Mouse (Mus musculus) midbrain, embryonic 10.5 days (tissue): ENCODE measurements around the gene Klhdc4. TPM values are rescaled to one million over a fixed set of nuclear protein-coding genes. Genes with fewer than 3 reads are reported as not detected.

ENCODE experiments used
- DNase-seq: peaks from one replicate; pipeline ENCODE4 v3.0.0-alpha.2; 2017; ENCODE audit warnings: low spot score
- H3K27ac ChIP-seq: fragments of 300-500 bp; sonication (generic); replicated peaks from 2 replicates; pipeline ENCODE4 v1.5.1; 2016; ENCODE audit warnings: mild to moderate bottlenecking
- H3K27me3 ChIP-seq: fragments of 300-500 bp; sonication (generic); 2 replicates; pipeline ENCODE4 v1.6.1; 2016; ENCODE audit warnings: low read depth, mild to moderate bottlenecking; ENCODE audit not compliant: poor library complexity, severe bottlenecking
- H3K36me3 ChIP-seq: fragments of 300-500 bp; sonication (generic); 2 replicates; pipeline ENCODE4 v1.6.1; 2016; ENCODE audit warnings: mild to moderate bottlenecking, moderate library complexity
- H3K4me1 ChIP-seq: fragments of 300-500 bp; sonication (generic); 2 replicates; pipeline ENCODE4 v1.6.1; 2016
- H3K4me3 ChIP-seq: fragments of 300-500 bp; sonication (generic); 2 replicates; pipeline ENCODE4 v1.5.1; 2016; ENCODE audit warnings: mild to moderate bottlenecking, moderate library complexity
- H3K9me3 ChIP-seq: fragments of 300-500 bp; sonication (generic); replicated peaks from 2 replicates; pipeline ENCODE4 v1.6.1; 2016; ENCODE audit warnings: mild to moderate bottlenecking
- WGBS: fragments of 180-500 bp; shearing (Covaris S2); methylation state at CpG from one replicate; pipeline ENCODE4 v1.1.7; 2016; 5-methylcytosine and 5-hydroxymethylcytosine counted together
- polyA plus RNA-seq: library from polyadenylated mRNA; unstranded; fragments of >200 nt; fragmentation: Nextera tagmentation; extraction: Ambion mirVana; gene quantifications from 2 replicates; pipeline ENCODE4 v1.2.1, GENCODE M21; 2016

Klhdc4 gene
- polyA plus RNA-seq, 1 experiment from 2014 or later: 64.1 TPM

GRCm38 (mm10) chr8:121847261-121847822, 18.0 kb upstream of the Klhdc4 start:
- no peak overlapping the region for H3K4me3 ChIP-seq
- H3K36me3 ChIP-seq: peaks cover 36% of the 10 kb centered on the region
- no peak overlapping the region for H3K27ac ChIP-seq
- peaks cover 22% of the 10 kb centered on the region for H3K4me1 ChIP-seq
- peaks cover 10% of the 10 kb centered on the region; the same call in 1 of the 2 replicates for H3K27me3 ChIP-seq
- no peaks in the 10 kb centered on the region for H3K9me3 ChIP-seq
- 69% methylated on average over 10 of the region's 10 CpGs for WGBS
- no peak for DNase-seq

- 0 out of 2 replicates have a peak, but pooled peaks cover 6% of the 10 kb centered on the region for H3K27me3 ChIP-seq
- no peak for DNase-seq
- no peak overlapping the region for H3K4me3 ChIP-seq
- H3K27ac ChIP-seq: no peak overlapping the region
- H3K9me3 ChIP-seq: no peaks in the 10 kb centered on the region
- peaks cover 41% of the 10 kb centered on the region for H3K36me3 ChIP-seq
- peaks cover 17% of the 10 kb centered on the region for H3K4me1 ChIP-seq
These were observed 17.4 kb upstream of the Klhdc4 start for GRCm38 (mm10) chr8:121846815-121847214.

- Histone ChIP-seq H3K27me3 (0 out of 2 replicates have a peak, but pooled peaks cover 6% of the 10 kb centered on the region), H3K36me3 (peaks cover 49% of the 10 kb centered on the region), H3K9me3 (no peaks in the 10 kb centered on the region), H3K27ac (no peak overlapping the region), H3K4me3 (no peak overlapping the region), H3K4me1 (no peaks in the 10 kb centered on the region)
- no peak for DNase-seq
- WGBS: 67% methylated on average over 7 of the region's 7 CpGs
These were observed 15.4 kb upstream of the Klhdc4 start for GRCm38 (mm10) chr8:121844765-121845164.

- no peaks in the 10 kb centered on the region for H3K4me1 ChIP-seq
- WGBS: 75% methylated on average over 3 of the region's 3 CpGs
- H3K27me3 ChIP-seq: 0 out of 2 replicates have a peak, but pooled peaks cover under 1% of the 10 kb centered on the region
- H3K4me3 ChIP-seq: no peak overlapping the region
- DNase-seq: no peak
- H3K9me3 ChIP-seq: no peaks in the 10 kb centered on the region
- H3K36me3 ChIP-seq: peaks cover 49% of the 10 kb centered on the region
- H3K27ac ChIP-seq: no peak overlapping the region
These were observed 13.9 kb upstream of the Klhdc4 start for GRCm38 (mm10) chr8:121843184-121843733.

GRCm38 (mm10) chr8:121842064-121842955, 12.9 kb upstream of the Klhdc4 start:
- Histone ChIP-seq H3K4me3 (no peak overlapping the region), H3K36me3 (peaks cover 49% of the 10 kb centered on the region), H3K27ac (no peak overlapping the region), H3K4me1 (no peaks in the 10 kb centered on the region), H3K27me3 (no peaks in the 10 kb centered on the region), H3K9me3 (no peaks in the 10 kb centered on the region)
- WGBS: 90% methylated on average over 8 of the region's 8 CpGs
- DNase-seq: no peak

- Histone ChIP-seq H3K27ac (0 out of 2 replicates have a peak overlapping the region, but pooled peaks have one; percentile 39), H3K4me1 (no peaks in the 10 kb centered on the region), H3K27me3 (no peaks in the 10 kb centered on the region), H3K36me3 (peaks cover 48% of the 10 kb centered on the region), H3K4me3 (0 out of 2 replicates have a peak overlapping the region, but pooled peaks have one; percentile 1), H3K9me3 (no peaks in the 10 kb centered on the region)
- 52% methylated on average over 8 of the region's 8 CpGs for WGBS
- DNase-seq: peak; percentile 51
These were observed 11.9 kb upstream of the Klhdc4 start for GRCm38 (mm10) chr8:121841242-121841641.

- peak; percentile 59 for DNase-seq
- Histone ChIP-seq H3K36me3 (peaks cover 6% of the 10 kb centered on the region), H3K27ac (peak overlapping the region; percentile 85), H3K4me3 (0 out of 2 replicates have a peak overlapping the region, but pooled peaks have one; percentile 33), H3K4me1 (peaks cover 21% of the 10 kb centered on the region), H3K27me3 (no peaks in the 10 kb centered on the region; the same call in 1 of the 2 replicates), H3K9me3 (no peaks in the 10 kb centered on the region)
- 17% methylated on average over 6 of the region's 6 CpGs for WGBS
These were observed 3.1 kb upstream of the Klhdc4 start for GRCm38 (mm10) chr8:121832503-121832902.

GRCm38 (mm10) chr8:121832061-121832460, 2.7 kb upstream of the Klhdc4 start:
- peak overlapping the region; percentile 85 for H3K27ac ChIP-seq
- DNase-seq: no peak

GRCm38 (mm10) chr8:121829777-121830362, 501 bp upstream of the Klhdc4 start:
- Histone ChIP-seq H3K27me3 (no peaks in the 10 kb centered on the region; the same call in 1 of the 2 replicates), H3K9me3 (no peaks in the 10 kb centered on the region), H3K4me1 (peaks cover 21% of the 10 kb centered on the region), H3K36me3 (peaks cover 6% of the 10 kb centered on the region), H3K4me3 (peak overlapping the region; percentile 78), H3K27ac (peak overlapping the region; percentile 89)
- 22% methylated on average over 18 of the region's 18 CpGs for WGBS
- DNase-seq: no peak

More at GRCm38 (mm10) chr8:121832061-121832460, 2.7 kb upstream of the Klhdc4 start:
- Histone ChIP-seq H3K36me3 (peaks cover 6% of the 10 kb centered on the region), H3K4me3 (0 out of 2 replicates have a peak overlapping the region, but pooled peaks have one; percentile 33), H3K4me1 (peaks cover 21% of the 10 kb centered on the region), H3K27me3 (no peaks in the 10 kb centered on the region; the same call in 1 of the 2 replicates), H3K9me3 (no peaks in the 10 kb centered on the region)
- 79% methylated on average over 2 of the region's 2 CpGs for WGBS

GRCm38 (mm10) chr8:121828376-121829023, 869 bp downstream of the Klhdc4 start:
- H3K36me3 ChIP-seq: peaks cover 6% of the 10 kb centered on the region
- 32% methylated on average over 10 of the region's 10 CpGs for WGBS

GRCm38 (mm10) chr8:121827726-121828125, 1.6 kb downstream of the Klhdc4 start:
- H3K4me1 ChIP-seq: peaks cover 21% of the 10 kb centered on the region
- no peaks in the 10 kb centered on the region; the same call in 1 of the 2 replicates for H3K27me3 ChIP-seq
- no peak overlapping the region for H3K27ac ChIP-seq
- H3K36me3 ChIP-seq: peaks cover 6% of the 10 kb centered on the region
- H3K4me3 ChIP-seq: peak overlapping the region; percentile 78; the same call in 1 of the 2 replicates
- 98% methylated on average over 5 of the region's 5 CpGs for WGBS
- no peak for DNase-seq
- H3K9me3 ChIP-seq: no peaks in the 10 kb centered on the region

More at GRCm38 (mm10) chr8:121828376-121829023, 869 bp downstream of the Klhdc4 start:
- Histone ChIP-seq H3K4me3 (peak overlapping the region; percentile 78), H3K27me3 (no peaks in the 10 kb centered on the region; the same call in 1 of the 2 replicates), H3K4me1 (peaks cover 21% of the 10 kb centered on the region), H3K27ac (peak overlapping the region; percentile 89), H3K9me3 (no peaks in the 10 kb centered on the region)
- DNase-seq: no peak

GRCm38 (mm10) chr8:121821770-121822169, 7.6 kb downstream of the Klhdc4 start:
- Histone ChIP-seq H3K9me3 (no peaks in the 10 kb centered on the region), H3K27me3 (no peaks in the 10 kb centered on the region), H3K27ac (no peak overlapping the region), H3K4me1 (no peaks in the 10 kb centered on the region), H3K4me3 (no peak overlapping the region), H3K36me3 (peaks cover 48% of the 10 kb centered on the region)
- 94% methylated on average over 9 of the region's 9 CpGs for WGBS
- no peak for DNase-seq
